Mouse (Mus musculus) embryonic fibroblast, embryonic 13.5 days (primary cell): ENCODE data around the gene Nlgn1.

ENCODE experiments used
- CTCF ChIP-seq: IDR thresholded peaks from 2 replicates; pipeline ENCODE4 v1.5.1; 2011; ENCODE audit warnings: mild to moderate bottlenecking, control low read depth, low read length, moderate library complexity, borderline replicate concordance; ENCODE audit not compliant: insufficient read depth
- POLR2A ChIP-seq: IDR thresholded peaks from 2 replicates; pipeline ENCODE4 v1.6.1; 2011; ENCODE audit warnings: low read depth, mild to moderate bottlenecking, control low read depth, low read length, moderate library complexity

- TF ChIP-seq CTCF (no peak), POLR2A (no peak)
Measured at GRCm38 (mm10) chr3:26270894-26271795, 61.1 kb downstream of the Nlgn1 start.
